ENCODE assay signal across 18 mouse cellular contexts in genomic region chr10:43998503-43999082, GRCm38 (mm10).
DNase-seq lines count a peak whose midpoint lies in the region; ATAC-seq and TF ChIP-seq lines count a peak whose summit lies in the region.
"Had no signal": no experiment of that assay in that cellular context is flagged by ENCODE, and none has a peak within 500 bp of the region (broad histone marks: within the 10 kb centered on the region; RNA-seq: fewer than 3 reads in every experiment).

No protein-coding gene starts in this region.

- no peaks in the 10 kb centered on the region for H3K36me3 ChIP-seq in liver, embryonic 14.5 days (replicated peaks; ENCODE audit: control insufficient read depth, insufficient read depth, low read depth)
- H3K36me3 ChIP-seq: hindbrain, embryonic 15.5 days; neural tube, embryonic 13.5 days had no signal

- peaks cover 0 to 16% of the 10 kb centered on the region in 2 experiments; a peak in 2 of 4 replicates for H3K4me1 ChIP-seq in liver, embryonic 14.5 days (replicated peaks; ENCODE audit: control insufficient read depth in 2 of 2, insufficient read depth in 2 of 2, low read length in 1 of 2)

- ATAC-seq in liver, embryonic 14.5 days (ENCODE audit: insufficient read depth): peak; percentile 73
- ATAC-seq: forebrain, embryonic 14.5 days had no signal

- TF ChIP-seq CTCF in liver, embryonic 14.5 days (IDR thresholded peaks at IDR 0.05; ENCODE audit: low read depth): no peak

- H3K9ac ChIP-seq in liver, embryonic 14.5 days (replicated peaks): no peak overlapping the region
- H3K9ac ChIP-seq: hindbrain, embryonic 15.5 days; neural tube, embryonic 13.5 days had no signal

- H3K27ac ChIP-seq in liver, embryonic 14.5 days: no peak overlapping the region
- H3K27ac ChIP-seq: heart, adult 2 months; hindbrain, embryonic 15.5 days; neural tube, embryonic 13.5 days had no signal

- peaks cover 21% of the 10 kb centered on the region for H3K27me3 ChIP-seq in liver, embryonic 14.5 days (ENCODE audit: control insufficient read depth, insufficient read depth, low read length)

- 0 out of 2 replicates have a peak, but pooled peaks have one; percentile 16 for TF ChIP-seq EP300 in liver, embryonic 14.5 days (IDR thresholded peaks at IDR 0.05; ENCODE audit: low read depth)

- no peak overlapping the region for H3K4me3 ChIP-seq in liver, embryonic 14.5 days (ENCODE audit: insufficient read depth in 1 of 2, low read depth in 2 of 2, low read length in 2 of 2)
- H3K4me3 ChIP-seq: heart, adult 2 months; hindbrain, embryonic 15.5 days; neural tube, embryonic 13.5 days had no signal

- no peak overlapping the region for H3K4me2 ChIP-seq in liver, embryonic 14.5 days (ENCODE audit: low read depth)
- H3K4me2 ChIP-seq: hindbrain, embryonic 15.5 days; neural tube, embryonic 13.5 days had no signal

- peak; percentile 25 for DNase-seq in adrenal gland, postnatal 14 days
- DNase-seq in adrenal gland, postnatal 4 days (ENCODE audit: low spot score in 2 of 2): no peak
- DNase-seq in 416B (ENCODE audit: low read depth) (peak; percentile 76), adipocyte (ENCODE audit: low spot score) (peak; percentile 15)
- no peak for DNase-seq in liver, embryonic 14.5 days (ENCODE audit: low read depth in 3 of 3, low spot score in 3 of 3)
- no peak for DNase-seq in ovary, postnatal 36 days (ENCODE audit: low spot score)
- no peak for DNase-seq in thymus, postnatal 14 days
- no peak for DNase-seq in heart, postnatal 25 days (ENCODE audit: low spot score)
- DNase-seq: cerebellum, adult 18-20 months; heart, adult 2 months; kidney, adult 2 months; kidney, postnatal 25 days; lung, adult 2 months; midbrain, embryonic 14.5 days; thymus, postnatal 4 days had no signal

- WGBS in liver, embryonic 14.5 days (ENCODE audit: insufficient replicate concordance): 40% methylated on average over 8 of the region's 8 CpGs

- intact Hi-C loops in heart, postnatal 25 days (cut with DNase I): no loop called here

- H3K9me3 ChIP-seq in liver, embryonic 14.5 days (ENCODE audit: control insufficient read depth, low read length): no peaks in the 10 kb centered on the region
- H3K9me3 ChIP-seq: hindbrain, embryonic 15.5 days; neural tube, embryonic 13.5 days had no signal

Comparison
In these comparisons a context has a peak if more than half of its experiments do, and no peak if none do; other contexts are left out.
1. DNase-seq: peak in adrenal gland, postnatal 14 days (single experiment), 416B (single experiment) and adipocyte (single experiment); none in adrenal gland, postnatal 4 days (0 of 2), liver, embryonic 14.5 days (0 of 3), ovary, postnatal 36 days (single experiment), thymus, postnatal 14 days (single experiment) and heart, postnatal 25 days (single experiment).